Mouse (Mus musculus): ENCODE measurements around the gene Ehbp1.

Ehbp1 gene

GRCm38 (mm10) chr11:22050864-22051263 lies 291.2 kb downstream of the Ehbp1 start:
- DNase-seq, result no peak

DNA sequence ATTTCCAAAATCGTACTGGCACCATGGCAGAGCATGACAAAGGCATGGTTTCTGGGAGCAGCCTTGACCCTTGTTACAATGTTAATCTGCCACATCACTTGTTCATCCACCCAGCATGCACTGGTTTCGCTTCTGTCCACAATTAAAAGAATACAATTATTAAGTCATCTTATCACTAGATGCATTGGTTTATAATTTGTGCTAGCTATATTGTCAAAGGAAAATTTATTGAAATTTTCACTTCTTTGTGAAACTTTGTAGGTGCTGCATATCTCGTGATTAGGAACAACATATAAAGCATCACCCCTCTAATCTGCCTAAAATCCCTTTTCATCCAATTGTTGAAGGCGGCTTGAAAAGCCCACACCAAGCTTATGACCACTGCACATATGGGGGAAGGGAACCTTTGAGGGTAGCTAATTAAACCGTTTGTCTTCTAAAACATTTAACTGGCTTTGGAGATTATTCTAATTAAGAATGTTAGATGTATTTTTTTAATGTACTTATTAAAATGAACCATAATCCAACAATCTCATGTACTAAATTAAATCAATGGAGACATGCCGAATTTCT lies 302.2 kb downstream of the Ehbp1 start:
- DNase-seq, result no peak

DNA sequence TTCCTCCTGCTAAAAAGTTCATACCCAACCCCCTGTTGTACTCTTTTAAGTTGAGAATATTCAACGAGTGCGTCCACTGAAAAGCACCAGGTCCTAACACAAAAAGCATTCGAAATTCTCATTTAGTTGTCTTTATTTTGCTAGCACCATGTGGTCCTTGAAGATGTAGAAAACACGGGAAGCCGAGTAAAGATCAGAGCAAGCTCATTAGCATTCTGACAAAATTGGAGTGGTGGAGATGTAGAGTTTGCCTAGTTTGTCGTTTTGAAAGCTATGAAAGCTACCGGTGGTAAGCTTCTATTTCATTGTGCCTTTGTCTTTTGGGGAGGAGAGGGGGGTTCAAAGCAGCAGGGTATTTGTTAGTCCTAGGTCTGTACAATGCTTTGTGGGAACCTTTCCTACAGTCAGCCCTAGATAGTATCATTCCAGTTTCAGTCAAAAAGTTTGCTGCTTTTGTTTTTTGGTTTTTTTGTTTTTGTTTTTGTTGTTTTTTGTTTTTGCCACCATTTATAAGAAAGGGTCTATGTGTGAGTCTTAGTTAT lies 307.5 kb downstream of the Ehbp1 start:
- DNase-seq, result no peak

- no peak for DNase-seq
Measured at GRCm38 (mm10) chr11:22033582-22033981, 308.5 kb downstream of the Ehbp1 start.

- DNase-seq, result no peak
Measured at GRCm38 (mm10) chr11:22020602-22021001, 321.5 kb downstream of the Ehbp1 start.

- no peak for DNase-seq
Measured at GRCm38 (mm10) chr11:22017444-22017843, 324.6 kb downstream of the Ehbp1 start.

GRCm38 (mm10) chr11:22016341-22016740 lies 325.8 kb downstream of the Ehbp1 start:
- DNase-seq, result peak; percentile 30

DNA sequence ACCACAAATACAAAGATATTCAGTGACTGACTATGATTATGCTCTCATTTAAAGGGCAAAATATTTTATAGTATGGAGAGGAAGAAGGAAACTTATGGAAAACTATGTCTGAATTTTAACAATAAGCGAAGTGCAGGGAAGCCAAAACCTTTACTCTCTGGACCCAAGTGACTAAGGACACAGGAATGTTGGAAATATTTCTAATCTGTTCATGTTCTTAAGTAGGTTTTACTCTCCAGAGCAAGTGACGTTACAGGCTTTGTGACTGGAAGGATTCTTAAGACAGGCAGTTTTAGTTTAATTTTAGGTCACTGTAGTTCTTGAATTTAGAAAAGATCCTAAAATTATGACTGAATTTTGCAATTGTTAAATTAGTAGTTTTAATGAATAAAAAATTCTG lies 333.3 kb downstream of the Ehbp1 start:
- DNase-seq, result peak; percentile 12

DNA sequence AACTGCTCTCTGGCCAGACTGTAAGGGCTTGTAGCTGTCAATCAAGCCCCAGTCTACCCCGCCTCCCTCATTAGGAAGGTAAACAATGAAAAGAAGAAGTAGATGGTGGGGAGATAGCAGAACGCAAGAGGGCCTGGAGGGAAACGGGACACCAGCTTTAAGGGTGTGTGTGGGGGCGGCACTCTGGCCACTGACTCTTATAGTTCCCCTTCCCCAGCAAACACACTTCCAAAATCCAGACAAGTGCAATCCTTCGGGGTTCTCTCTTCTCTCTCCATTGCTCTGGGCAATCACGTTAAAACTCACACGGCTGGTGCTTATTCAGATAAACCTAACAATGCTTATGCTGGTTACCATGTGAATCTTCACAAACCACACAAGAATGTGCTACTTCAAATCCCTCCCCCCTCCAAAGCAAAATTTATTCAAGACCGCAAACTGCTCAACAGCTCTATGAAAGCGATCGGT lies 333.9 kb downstream of the Ehbp1 start:
- peak; percentile 82 for DNase-seq

DNA sequence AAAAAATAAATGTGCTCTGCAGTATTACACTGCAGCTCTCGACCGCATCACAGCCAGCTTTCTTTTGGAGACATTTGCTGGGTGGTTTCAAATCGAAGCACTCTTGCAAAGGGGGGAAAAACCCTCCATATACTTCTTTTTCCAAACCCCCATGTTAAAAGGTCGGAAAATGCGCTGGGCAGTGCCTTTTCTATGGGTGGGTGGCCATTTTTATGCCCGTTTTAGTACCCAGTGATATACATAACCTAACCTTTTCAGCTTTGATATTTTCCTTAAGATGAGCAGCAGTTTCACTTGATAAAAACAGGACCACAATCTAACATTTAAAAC lies 334.3 kb downstream of the Ehbp1 start:
- no peak for DNase-seq

DNA sequence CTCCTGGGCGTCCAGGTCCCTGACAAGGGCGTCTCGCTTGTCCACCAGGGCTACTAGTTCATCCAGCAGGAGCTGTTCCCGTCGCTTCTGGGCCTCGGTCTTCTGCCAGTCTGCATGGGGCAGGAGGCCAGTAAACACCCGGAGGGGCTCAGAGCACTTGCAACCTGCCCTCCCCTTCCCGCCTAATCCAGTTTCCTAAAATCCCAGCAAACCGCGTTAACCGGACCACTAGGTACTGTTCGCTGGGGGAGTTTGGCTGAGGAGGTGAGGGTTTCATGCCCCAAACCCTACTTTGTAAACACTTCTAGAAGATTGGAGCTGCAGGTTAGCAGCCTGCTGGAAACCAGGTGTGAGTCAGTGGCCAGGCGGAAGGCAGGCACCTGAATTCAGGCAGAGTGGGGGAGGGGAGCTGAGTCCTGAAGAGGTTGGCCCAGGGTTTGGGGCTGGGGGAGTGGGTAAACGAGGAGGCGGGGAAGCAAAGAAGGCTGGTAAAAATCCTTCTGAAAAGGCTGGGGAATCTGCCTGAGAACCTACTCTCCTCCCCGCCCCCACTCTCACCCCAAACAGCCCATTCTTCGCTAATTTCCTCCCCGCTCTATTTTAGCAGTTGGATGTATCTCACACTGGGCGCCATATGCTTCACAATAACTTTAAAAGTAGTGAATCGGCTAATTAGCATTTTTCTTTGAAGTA lies 334.9 kb downstream of the Ehbp1 start:
- peak; percentile 87 for DNase-seq

DNA sequence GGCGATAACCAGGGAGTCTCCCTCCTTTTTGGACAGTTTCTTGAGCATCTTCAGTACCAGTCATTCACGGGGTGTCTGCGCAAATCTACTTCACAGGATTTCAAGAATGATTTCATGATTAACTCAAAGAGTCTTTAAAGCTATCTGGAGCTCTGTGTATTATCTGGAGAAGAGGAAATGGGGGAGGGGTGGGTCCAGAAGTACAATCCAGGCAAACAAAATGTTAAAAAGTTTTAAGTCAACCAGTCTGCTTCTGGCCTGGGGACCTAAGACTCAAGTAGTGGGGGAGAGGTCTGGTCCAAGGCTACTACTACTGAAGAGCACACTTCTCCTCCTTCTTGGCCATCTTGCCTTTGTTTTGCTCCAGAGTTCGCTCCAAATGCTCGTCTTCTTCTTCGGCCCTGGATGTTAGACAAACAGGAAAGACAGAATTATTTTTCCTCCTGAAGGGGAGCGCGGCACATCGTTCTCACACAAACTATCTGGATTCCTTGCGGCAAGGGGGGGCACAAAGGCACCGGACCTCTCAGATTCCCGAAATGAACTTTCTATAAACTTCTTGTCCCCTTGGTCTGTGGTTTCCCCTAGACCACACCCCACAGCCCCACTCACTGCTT lies 335.5 kb downstream of the Ehbp1 start:
- DNase-seq, result peak; percentile 10

DNA sequence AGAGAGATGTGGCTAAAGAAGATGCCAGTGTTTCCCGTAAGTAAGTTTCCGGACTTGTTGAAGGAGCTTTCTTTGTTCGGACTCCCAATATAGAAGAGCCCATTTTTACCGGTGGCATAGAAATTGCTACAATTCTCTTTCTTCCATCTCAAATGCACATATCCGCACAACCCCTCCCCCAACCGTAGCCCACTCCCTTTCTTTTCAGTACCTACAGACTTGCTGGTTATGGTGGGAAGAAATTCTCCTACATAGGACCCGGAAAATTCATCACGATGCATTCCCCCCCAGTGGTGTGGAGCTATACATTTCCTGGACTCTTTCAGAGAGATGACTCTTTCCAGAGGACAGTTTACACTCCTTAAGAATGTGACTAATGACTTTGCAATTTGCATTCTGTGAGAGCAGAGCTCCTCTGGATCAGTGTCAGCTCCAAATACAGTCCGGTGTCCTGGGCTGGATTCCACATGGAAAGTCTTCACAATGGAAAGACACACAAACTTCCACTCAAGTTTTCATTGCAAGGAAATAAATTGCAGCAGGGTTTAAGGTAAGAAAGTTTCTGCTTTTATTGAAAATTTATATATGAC lies 336.7 kb downstream of the Ehbp1 start:
- DNase-seq, result peak; percentile 60

GRCm38 (mm10) chr11:22004331-22004841 lies 337.7 kb downstream of the Ehbp1 start:
- DNase-seq, result peak; percentile 90

GRCm38 (mm10) chr11:22003341-22003981 lies 338.6 kb downstream of the Ehbp1 start:
- peak; percentile 88 for DNase-seq

DNA sequence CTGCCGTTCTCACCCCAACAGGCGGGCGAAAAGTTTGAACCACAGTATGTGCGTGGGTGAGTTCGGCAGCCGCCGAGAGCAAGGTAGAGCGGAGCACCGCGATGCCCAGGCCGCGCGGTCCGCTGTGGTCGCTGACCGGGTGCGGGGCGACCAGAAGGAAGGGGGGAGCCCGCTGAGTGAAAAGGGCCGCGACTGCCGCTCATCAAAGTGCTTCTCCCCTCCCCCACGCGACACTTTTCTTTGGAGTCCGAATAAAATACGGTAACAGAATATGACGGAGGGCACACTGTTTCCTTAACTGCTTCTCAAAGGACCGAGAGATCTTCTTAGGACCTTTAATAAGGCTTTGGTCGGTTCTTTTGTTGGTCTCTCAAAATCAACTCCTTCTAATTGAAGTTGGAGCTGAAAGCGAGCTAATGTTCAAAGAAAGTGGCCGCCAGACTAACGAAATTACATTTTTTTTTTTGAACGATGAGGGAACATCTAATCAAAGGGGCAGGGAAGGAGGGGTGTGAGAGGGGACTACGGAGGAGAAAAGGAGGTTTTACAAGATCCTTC lies 339.2 kb downstream of the Ehbp1 start, which contains the start of gene Otx1:
Otx1 (minus strand) TSS at position 115 of the 558 bp plus-strand sequence.
- DNase-seq, result peak; percentile 81

- peak; percentile 71 for DNase-seq
Measured at GRCm38 (mm10) chr11:22002062-22002782, 339.9 kb downstream of the Ehbp1 start.

- peak; percentile 93 for DNase-seq
Measured at GRCm38 (mm10) chr11:22001321-22002061, 340.6 kb downstream of the Ehbp1 start.

DNA sequence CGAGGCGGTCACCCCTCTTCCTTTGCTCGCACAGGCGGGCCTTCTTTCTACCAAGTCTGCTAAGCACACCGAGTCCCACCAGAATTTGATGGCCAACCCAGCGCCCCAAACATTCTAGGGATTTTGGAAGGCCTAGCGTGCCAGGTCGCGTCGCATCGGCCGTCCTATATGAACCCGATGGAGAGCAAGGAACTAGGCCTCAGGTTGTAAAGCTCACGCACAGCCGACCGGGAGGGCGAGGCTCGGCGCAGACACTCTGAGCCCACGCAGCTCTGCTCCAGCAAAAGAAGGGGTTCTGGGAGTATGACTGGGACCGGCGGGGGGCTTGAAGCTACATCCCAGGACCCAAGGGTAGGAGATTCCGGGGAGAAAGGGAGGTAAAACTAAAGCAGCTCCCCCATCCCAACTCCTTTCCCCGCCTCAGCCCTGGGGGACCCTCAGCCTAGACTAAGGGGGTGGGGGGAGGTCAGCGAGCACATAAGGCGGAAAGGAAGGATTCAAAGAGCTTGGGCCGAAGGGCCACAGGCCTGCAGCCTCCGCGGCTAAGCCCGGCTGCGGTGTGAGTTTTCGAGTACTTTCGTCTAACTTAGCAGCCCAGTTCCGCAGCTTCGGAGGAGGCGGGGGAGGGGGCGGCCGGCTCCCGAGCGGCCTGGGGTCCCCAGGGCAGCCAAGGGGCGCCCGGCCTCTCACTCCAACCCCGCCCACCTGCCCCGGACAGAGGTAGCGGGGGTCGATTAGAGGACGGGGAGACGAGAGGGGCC lies 341.6 kb downstream of the Ehbp1 start:
- no peak for DNase-seq

Measured in heart, adult 11 months (tissue).